Mouse (Mus musculus): ENCODE results near the gene Nkrf.
"Not testable (repeated sequence)": the region's sequence is repeated elsewhere in the genome, so short reads cannot be mapped to it uniquely, and the experiment has no call there.

Nkrf gene

DNA sequence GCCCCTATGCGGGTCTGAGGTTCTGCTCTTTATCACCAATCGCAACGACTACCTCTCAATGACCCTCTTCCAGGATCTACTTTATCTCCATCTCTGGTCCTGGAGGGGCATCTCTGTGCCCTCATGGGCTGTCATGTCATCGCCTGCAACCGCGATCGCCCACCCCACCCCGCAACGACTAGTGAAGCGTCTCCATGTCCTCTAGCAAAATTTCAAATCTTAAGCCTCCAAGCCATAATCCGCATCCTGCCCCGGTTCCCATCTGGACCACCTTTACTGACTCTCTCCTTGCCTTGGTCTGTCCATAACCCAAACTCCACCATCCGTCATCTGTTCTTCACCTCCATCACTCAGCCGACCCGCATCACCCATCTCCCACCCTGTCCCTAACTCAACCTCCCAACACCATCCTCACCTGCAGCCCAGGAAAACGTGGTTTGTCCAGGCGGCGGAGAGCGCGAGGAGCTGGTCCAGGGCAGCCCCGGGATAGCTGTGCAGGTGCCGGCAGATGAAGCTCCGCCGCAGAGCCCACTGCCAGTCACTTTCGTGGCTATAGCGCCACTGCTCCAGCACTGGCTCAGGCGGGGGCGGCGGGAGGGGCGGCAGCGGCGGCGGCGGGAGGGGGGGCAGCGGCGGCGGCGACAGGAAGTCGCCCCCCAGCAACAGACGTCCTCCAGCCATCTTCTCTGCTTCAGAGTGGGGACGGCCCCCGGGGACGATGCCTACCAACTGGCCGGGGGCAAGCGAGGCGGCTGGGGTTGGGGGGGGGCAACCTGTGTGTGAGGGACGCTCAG lies at the start of gene Nkrf:
Gene Nkrf (minus strand): TSS at position 579 of the 794 bp plus-strand sequence.
- DNase-seq (ENCODE audit: low read depth in 1 of 2, low spot score in 2 of 2): no peak

DNA sequence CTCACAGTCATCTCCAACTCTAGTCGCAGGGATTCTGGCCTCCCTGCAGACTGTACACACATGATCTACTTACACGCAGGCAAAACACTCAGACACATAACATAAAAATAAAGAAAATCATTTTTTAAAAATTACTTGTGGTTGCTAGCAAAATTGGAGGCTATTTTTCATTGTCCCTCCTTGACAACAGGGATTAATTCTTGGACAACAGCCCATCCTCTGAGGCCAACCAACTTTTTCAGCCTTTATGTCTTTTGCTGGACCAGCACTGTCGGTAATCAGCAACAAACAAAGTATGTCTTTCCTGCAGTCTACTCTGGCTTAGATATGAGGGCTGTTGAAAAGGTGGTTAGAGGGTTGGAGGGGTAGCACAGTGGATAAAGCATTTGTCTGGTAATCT lies 38.4 kb upstream of the Nkrf start:
- DNase-seq (ENCODE audit: low read depth in 1 of 2, low spot score in 2 of 2): no peak

DNA sequence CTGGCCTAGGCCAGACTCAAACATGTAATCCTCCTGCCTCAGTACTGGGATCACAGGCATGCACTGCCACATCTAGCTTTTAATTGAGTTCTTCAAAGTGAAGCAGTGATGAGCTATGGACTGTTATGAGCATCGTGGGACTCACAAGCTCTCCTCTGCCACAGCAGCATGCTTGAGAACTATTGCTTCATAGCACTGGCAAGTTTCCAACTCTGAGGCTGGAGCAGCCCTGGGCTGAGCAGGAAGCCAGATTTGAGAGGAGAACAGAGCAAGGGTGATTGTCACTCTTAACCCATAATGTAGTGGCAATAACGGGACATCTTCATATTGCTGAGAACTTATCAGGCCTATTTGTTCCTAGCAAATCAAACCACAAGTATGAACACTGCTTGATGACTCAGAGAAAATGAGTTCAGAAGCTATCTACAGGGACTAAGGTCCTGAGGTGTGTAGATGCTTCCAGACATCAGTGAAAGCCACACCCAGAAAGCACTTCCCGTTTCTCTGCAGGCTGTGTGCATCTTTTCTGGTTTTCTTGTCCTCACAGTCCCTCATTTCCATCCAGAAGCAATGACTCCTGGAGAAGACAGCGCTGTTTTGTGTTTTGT lies 37.2 kb upstream of the Nkrf start:
- peak; percentile 5 to 14 for DNase-seq (ENCODE audit: low read depth in 1 of 2, low spot score in 2 of 2)

DNA sequence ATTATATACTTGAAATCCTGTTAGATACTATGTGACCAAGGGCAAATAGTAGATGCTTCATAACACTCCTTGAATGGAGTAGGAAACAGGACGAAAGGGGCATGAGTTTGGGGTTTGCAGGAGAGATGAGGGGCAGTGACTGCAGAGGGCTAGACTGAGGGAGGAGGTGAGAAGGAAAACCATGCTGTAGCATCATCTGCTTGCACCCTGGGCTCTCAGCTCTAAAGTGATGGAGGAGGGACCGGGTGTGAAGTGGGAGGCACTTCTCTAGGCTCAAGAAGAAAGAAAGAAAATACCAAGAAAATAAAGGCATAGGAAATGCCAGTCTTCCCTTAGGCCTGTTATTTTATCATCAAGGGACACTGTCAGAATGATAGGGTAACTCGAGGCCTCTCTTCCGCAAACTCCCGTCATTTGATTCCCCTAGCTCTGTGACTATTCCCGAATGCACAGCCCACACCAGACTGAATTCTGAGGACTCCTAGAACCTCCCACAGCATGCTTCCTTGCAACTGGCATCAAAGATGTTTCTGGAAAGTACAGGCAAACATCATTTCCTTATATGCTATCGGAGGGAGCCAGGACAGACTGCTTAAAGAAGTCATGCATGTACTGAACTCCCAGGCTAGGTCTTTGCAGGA lies 32.7 kb upstream of the Nkrf start:
- DNase-seq (ENCODE audit: low read depth in 1 of 2, low spot score in 2 of 2): no peak

DNA sequence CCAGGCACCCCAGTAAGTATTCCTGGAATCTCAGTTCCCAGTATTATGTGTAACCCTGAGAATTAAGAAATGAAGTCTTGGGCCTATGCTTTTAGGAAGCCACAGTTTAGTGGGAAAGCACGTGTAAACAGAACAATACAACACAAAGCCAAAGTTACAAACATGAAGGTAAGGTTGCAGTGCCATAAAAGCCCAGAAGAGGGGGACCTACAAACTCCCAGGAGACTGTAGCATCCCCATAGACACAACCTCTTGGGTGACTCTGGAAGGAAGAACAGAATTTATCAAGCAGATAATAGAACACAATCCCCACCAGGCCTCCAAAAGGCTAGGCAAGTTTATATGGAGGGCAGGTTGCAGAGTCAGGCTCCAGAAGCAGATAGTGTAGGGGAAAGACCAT lies 27.9 kb upstream of the Nkrf start:
- no peak for DNase-seq (ENCODE audit: low read depth in 1 of 2, low spot score in 2 of 2)

DNA sequence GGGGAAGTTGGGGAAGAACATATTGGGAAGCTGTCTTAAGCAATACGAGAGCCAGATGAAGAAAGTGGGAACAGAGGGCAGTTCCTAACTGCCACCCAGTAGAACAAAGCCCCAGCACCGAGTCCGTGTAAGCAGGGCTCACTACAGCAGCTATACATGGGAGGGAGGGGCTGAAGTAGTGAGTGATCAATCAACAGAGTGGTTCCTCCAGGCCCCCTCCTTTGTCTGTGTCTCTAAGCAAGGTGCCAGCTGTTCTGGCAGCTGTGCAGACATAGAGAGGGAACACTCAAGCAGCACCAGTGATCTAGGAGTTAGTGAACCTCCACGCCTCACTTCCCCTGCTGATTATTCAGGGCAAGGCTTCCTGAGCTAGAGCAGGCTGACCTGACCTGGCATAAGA lies 27.0 kb upstream of the Nkrf start:
- no peak for DNase-seq (ENCODE audit: low read depth in 1 of 2, low spot score in 2 of 2)

DNA sequence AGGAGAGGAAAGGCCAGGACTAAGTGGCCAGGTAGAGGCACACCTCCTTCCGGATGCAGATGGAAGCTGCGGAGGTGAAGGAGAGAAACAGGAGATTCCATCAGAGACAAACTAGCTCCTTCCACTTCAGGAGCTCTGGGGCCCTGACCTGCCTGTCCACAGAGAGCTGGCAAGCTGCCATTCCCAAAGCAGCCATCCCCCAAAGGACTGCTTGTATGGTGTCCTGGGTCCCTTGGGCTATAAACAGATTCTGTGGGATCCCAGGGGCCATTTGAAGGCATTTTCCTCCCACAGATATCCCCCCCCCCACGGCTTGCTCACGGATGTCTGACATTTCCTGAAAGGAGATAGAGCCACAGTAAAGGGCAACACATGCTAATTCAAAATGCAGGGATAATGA lies 26.1 kb upstream of the Nkrf start:
- DNase-seq (ENCODE audit: low read depth in 1 of 2, low spot score in 2 of 2): no peak

DNA sequence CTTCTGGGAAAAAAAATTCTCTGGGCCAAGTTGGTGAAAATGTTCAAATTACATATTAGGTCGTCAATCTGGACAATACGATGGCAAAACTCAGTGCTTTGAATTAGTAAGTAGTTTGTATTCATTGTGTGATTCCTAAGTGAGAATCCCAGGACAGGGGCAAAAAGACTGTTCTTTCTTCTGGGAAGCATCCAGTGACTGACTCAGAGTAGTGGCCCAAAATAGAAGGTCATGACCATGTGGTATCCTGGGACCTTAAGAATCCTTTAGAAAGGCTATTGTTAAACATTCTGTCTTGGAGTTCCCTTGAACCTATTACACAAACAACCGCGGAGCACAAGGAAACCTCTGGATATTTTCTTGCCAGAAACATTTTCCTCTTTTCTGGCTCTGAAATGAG lies 18.6 kb upstream of the Nkrf start:
- no peak for DNase-seq (ENCODE audit: low read depth in 1 of 2, low spot score in 2 of 2)

DNA sequence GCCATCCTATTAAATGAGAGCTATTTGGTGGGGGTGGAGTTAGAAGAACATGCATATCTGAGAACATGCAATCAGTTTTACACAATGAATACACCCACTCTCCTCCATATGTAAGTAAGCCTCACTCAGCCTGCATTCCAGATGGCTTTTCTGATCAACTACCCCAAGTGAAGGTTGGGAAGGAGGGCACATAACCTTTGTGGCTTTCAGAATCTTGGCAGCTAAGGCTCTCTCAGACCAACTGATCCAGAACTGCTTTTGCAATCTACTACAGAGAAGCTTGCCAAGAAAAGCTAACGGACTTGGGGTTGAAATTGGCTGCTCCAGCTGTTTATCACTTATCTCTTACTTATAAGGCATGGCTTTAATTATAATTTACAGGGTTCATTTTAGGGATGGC lies 15.1 kb upstream of the Nkrf start:
- no peak for DNase-seq (ENCODE audit: low read depth in 1 of 2, low spot score in 2 of 2)

DNA sequence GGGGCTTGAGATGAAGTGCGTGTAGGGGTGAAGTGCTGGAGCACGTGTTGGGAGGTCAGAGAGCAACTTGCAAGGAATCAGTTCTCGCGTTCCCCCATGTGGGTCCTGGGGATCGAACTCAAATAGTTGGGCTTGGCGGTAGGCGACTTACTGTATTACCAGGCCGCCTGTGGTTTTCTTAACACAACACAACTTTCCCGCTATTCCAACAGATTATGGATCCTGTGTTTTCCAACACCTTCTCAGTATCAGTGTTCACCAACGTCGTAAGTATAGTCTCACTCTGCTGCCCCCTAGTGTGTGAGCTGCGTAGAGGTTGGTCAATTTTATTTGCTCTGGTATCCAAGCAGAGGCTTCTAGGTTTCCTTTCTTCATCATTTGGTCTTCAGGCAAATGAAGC lies 8.6 kb upstream of the Nkrf start:
- DNase-seq (ENCODE audit: low read depth in 1 of 2, low spot score in 2 of 2): no peak

DNA sequence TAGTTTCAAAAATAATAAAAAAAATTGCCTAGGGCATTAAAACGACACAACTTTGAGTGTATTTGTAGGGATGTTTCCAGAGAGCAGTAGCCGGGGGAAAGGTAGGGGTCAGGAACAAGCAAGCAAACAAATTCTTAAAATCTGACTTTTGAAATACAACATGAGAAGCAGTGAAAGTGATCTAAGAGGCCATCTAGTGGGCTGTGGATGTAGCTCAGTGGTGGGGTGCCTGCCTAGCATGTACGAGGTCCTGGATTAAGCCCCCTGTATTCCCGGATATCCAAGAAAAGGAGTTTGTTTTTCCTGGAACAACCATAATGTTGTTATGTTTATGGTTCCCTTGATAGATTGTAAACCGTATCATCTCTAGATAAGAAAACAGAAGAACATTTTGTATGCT lies 3.8 kb upstream of the Nkrf start:
- DNase-seq (ENCODE audit: low read depth in 1 of 2, low spot score in 2 of 2): no peak

DNA sequence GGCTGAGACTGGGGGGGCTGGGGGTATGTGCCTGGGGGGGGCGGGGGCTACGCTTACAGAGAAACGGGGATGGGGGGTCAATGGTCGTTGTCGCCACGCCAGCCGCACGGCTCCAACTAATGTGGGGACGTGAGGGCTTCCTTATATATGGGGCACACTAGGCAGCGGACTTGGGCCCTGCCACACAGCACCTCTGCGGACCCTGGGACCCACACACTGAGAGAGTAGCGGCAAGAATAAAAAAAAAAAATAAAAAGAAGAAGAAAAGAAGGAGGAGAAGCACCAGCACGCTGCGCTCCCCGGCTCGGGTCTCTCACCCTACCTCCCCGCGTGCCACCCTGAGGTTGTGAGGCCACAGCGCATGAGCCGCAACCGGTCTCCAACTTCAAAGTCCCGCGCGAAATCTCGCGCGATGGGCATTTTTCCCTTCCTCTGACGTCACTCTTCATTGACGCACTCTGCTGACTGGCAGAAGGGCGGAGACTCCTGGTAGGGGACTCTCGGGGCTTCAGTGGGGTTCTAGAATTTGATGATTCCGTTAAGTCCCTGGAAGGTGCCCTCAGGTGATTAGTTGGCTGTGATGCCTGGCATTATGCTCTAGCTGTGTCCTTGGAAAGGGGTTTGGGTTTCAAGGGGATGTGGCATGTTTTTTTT lies 543 bp upstream of the Nkrf start:
- DNase-seq (ENCODE audit: low read depth in 1 of 2, low spot score in 2 of 2): peak; percentile 57 to 87

DNA sequence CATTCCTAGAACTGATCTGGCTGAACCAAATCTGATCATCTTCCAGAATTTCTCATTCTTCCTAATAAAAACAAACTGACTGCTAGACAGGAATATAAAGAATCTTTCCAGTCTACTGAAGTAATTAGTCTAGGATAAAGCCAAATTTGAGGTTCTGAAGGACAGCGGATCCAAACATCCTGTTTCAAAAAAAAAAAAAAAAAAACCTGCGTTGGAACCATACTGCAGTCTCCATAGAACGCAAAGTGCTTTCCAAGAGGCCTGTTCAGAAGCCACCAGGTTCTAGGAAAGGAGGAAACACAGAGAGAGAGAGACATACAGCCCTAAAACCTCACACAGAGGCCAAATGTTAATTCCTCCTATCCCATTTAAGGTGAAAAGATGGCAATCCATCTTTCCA lies 1.0 kb downstream of the Nkrf start:
- no peak for DNase-seq (ENCODE audit: low read depth in 1 of 2, low spot score in 2 of 2)

DNA sequence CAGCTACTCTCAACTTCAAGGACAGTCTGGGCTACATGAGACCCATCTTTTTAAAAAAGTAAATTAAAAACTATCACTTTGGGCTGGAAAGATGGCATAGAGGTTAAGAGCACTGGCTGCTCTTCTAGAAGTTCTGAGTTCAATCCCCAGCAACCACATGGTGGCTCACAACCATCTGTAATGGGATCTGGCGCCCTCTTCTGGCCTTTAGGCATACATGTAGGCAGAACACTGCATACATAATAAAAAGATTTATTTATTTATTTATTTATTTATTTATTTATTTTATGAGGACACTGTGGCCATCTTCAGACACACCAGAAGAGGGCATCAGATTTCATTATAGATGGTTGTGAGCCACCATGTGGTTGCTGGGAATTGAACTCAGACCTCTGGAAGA lies 3.8 kb downstream of the Nkrf start:
- not testable (repeated sequence) for DNase-seq (ENCODE audit: low read depth in 1 of 2, low spot score in 2 of 2)

DNA sequence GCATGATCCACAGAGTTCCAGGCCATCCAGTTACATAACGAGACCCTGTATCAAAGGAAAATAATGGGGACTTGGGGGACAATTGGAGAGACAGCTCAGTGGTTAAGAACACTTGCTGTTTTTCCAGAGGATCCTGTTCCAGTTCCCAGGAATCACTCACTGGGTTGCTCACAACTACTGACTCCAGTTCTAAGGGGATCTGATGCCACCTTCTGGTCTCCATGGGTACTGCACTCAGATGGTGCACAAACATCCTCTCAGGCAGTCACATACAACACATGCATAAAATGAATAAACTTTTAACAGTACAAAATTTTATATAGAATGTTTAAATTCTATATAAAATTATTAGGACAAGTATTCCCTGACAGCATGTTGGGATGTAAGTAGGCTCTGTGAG lies 18.0 kb downstream of the Nkrf start:
- no peak for DNase-seq (ENCODE audit: low read depth in 1 of 2, low spot score in 2 of 2)

DNA sequence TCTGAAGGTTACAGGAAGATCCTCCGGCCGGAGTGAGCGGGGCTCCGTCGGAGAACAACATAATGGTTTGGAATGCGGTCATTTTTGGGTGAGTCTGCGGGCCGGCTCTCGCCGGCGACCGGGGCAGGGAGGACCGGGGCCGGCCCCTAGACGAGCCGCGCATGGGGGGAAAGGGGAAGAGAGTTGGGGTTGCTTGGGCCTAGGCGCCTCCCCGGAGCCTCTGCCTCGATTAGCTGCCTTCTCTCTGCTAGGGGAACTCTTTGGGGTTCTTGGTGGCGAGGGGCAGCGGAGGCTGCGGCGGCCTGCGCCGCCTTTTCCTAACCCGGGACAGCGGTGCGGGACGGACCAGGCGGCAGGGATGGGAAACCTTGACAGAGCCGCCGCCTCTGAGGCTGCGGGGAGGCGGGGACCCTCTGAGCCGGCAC lies 28.0 kb downstream of the Nkrf start:
- peak in 1 of 2 experiments; percentile 8 for DNase-seq (ENCODE audit: low read depth in 1 of 2, low spot score in 2 of 2)

DNA sequence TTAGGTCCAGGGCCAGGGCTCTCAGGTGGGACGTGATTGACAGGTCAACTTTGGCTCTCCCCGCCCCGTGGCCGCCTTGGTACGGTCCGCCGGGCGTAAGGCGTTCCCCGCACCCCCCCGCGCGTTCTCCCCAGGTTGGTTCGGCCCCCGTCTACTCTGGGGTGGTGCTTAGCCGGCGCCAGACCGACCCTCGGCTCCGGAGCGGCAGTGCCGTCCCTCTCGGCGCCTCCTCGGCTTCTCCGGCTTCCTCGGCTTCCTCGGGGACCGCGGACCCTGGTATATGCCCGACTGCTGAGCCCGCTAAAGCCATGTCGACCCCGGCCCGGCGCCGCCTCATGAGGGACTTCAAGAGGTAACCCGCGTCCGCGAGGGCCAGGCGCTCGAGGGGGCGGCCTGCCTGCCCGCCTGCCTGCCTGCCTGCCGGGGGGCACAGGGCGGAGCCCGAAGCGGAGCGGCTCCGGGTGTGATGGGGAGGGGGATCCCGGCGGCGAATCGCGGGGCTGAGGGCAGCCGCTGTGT lies 28.5 kb downstream of the Nkrf start:
- DNase-seq (ENCODE audit: low read depth in 1 of 2, low spot score in 2 of 2): peak; percentile 39 to 65

DNA sequence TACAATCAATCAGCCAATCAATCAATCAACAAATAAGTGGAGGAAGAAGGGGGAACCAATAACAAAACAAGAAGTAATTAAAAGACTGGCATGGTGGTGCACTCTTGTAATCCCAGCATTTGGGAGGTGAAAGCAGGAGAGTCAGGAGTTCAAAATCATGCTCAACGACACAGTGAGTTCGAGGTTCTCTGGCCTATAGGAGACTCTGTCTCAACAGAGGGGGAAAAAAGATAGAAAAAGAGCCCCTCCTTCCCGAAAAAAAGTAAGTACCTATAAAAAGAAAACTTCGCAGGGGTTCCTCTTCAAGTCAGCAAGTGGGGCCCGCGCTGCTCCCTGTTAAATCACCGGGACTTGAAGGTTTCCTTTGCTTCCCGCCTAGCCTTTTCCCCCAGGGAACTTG lies 28.9 kb downstream of the Nkrf start, which contains the start of the genes Ube2a and C330007P06Rik:
Gene Ube2a (plus strand): TSS at position 136 of the 400 bp plus-strand sequence.
Gene C330007P06Rik (minus strand): TSS at position 347 of the 400 bp plus-strand sequence.
- no peak for DNase-seq (ENCODE audit: low read depth in 1 of 2, low spot score in 2 of 2)

DNA sequence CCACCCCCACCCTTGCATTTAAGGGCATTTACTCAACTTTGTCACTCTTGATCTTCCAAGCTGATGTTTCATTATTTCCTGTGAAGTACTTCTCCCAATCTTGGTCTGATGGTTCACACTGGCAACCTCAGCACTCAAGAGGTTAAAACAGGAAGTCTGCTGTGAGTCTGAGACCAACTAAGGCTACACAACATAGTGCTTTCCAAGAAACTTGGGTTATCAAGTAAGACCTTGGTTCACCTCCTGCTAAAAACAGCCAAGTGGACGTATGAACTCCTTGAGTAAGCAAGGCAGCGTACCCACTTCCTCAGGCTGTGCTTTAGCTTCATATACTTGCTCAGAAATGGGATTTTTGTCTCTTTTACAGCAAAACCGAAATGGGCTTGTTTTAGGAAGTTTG lies 32.3 kb downstream of the Nkrf start:
- DNase-seq (ENCODE audit: low read depth in 1 of 2, low spot score in 2 of 2): no peak

DNA sequence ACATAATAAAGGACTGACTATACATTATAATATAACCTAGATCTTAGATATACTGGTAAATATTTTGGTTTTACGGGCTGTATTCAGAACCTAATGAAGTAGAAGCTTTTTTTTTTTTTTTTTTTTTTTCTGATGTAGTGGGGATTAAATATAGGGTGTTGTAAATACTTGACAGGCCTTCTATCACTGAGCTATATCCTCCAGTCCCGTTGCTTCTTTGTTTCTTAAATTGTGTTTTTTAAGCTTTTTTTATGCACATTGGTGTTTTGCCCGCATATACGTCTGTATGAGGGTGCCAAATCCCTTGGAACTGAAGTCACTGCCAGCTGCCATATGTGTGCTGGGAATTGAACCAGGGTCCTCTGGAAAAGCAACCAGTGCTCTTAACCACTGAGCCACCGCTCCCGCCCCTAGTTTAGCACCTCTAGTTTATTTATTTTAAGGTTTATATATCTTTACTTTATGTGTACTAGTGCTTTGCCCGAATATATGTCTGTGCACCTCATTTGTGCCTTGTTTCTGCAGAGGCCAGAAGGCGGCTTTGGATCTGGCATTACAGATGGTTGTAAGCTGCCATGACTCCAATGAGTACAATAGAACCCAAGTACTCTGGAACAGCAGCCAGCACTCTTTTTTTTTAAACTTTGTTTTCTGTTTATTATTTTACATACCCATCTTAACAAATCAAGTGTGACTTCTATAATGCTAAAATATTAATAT lies 37.9 kb downstream of the Nkrf start:
- no peak for DNase-seq (ENCODE audit: low read depth in 1 of 2, low spot score in 2 of 2)
